Mouse (Mus musculus): Measurements from ENCODE around the gene Gm6217.
"Not testable (repeated sequence)": the region's sequence is repeated elsewhere in the genome, so short reads cannot be mapped to it uniquely, and the experiment has no call there.

- not testable (repeated sequence) for TF ChIP-seq MYOG (IDR thresholded peaks at IDR 0.05; ENCODE audit: control insufficient read depth in 1 of 3, insufficient read depth in 1 of 3, insufficient read length in 2 of 3, low read depth in 2 of 3); POLR2A (IDR thresholded peaks at IDR 0.05; ENCODE audit: insufficient read length, low read depth); POLR2AphosphoS2 (IDR thresholded peaks at IDR 0.05; ENCODE audit: insufficient read length, low read depth); TCF3 (IDR thresholded peaks at IDR 0.05; ENCODE audit: insufficient read length, low read depth)
These were observed 14.8 kb upstream of the Gm6217 start for GRCm38 (mm10) chr1:82946029-82946428.

All from myocyte (in vitro differentiated cells).